Mouse (Mus musculus): ENCODE results near the gene Wdfy1. TPM values are rescaled to one million over a fixed set of nuclear protein-coding genes. Genes with fewer than 3 reads are reported as not detected.

Wdfy1 gene
- polyA plus RNA-seq, 1 experiment = 71.0 TPM

DNA sequence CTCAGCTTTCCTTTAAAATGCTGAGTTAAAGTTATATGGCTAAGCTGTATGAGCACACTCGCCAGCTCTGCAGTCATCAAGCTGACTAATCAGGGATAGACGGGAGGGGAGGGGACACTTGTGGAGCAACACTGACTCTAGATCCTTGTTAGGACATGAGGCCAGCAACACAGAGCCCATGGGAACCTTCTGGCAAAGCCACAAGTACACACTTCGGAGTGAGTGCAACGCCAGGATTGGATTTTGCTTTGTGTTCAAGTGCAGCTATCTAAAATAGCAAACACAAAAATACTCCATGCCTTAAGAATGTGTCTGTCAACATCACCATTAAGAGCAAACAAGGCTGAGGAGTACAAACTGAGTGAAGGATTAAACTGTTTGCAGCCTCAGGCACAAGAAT is 29.9 kb downstream of the Wdfy1 start:
- no peak for TF ChIP-seq POLR2A (IDR thresholded peaks at IDR 0.05; ENCODE audit: borderline replicate concordance, extremely low read depth, insufficient read depth, insufficient read length, poor library complexity, severe bottlenecking)
- TF ChIP-seq CTCF (IDR thresholded peaks at IDR 0.05; ENCODE audit: borderline replicate concordance, extremely low read depth, insufficient read depth, insufficient read length) = no peak
- DNase-seq (ENCODE audit: low read depth) = no peak

GRCm38 (mm10) chr1:79743385-79743784 is 32.6 kb downstream of the Wdfy1 start:
- TF ChIP-seq POLR2A (IDR thresholded peaks at IDR 0.05; ENCODE audit: borderline replicate concordance, extremely low read depth, insufficient read depth, insufficient read length, poor library complexity, severe bottlenecking) (no peak), CTCF (IDR thresholded peaks at IDR 0.05; ENCODE audit: borderline replicate concordance, extremely low read depth, insufficient read depth, insufficient read length) (no peak)
- no peak for DNase-seq (ENCODE audit: low read depth)

GRCm38 (mm10) chr1:79742949-79743348 is 33.0 kb downstream of the Wdfy1 start:
- no peak for DNase-seq (ENCODE audit: low read depth)
- TF ChIP-seq CTCF (IDR thresholded peaks at IDR 0.05; ENCODE audit: borderline replicate concordance, extremely low read depth, insufficient read depth, insufficient read length) = no peak
- TF ChIP-seq POLR2A (IDR thresholded peaks at IDR 0.05; ENCODE audit: borderline replicate concordance, extremely low read depth, insufficient read depth, insufficient read length, poor library complexity, severe bottlenecking) = no peak

- no peak for DNase-seq (ENCODE audit: low read depth)
- TF ChIP-seq POLR2A (IDR thresholded peaks at IDR 0.05; ENCODE audit: borderline replicate concordance, extremely low read depth, insufficient read depth, insufficient read length, poor library complexity, severe bottlenecking) = no peak
- TF ChIP-seq CTCF (IDR thresholded peaks at IDR 0.05; ENCODE audit: borderline replicate concordance, extremely low read depth, insufficient read depth, insufficient read length) = no peak
Measured at GRCm38 (mm10) chr1:79741002-79741401, 34.9 kb downstream of the Wdfy1 start.

GRCm38 (mm10) chr1:79739726-79740125 is 36.2 kb downstream of the Wdfy1 start:
- TF ChIP-seq CTCF (IDR thresholded peaks at IDR 0.05; ENCODE audit: borderline replicate concordance, extremely low read depth, insufficient read depth, insufficient read length) (no peak), POLR2A (IDR thresholded peaks at IDR 0.05; ENCODE audit: borderline replicate concordance, extremely low read depth, insufficient read depth, insufficient read length, poor library complexity, severe bottlenecking) (no peak)
- no peak for DNase-seq (ENCODE audit: low read depth)

GRCm38 (mm10) chr1:79736408-79736807 is 39.5 kb downstream of the Wdfy1 start:
- TF ChIP-seq CTCF (IDR thresholded peaks at IDR 0.05; ENCODE audit: borderline replicate concordance, extremely low read depth, insufficient read depth, insufficient read length) (no peak), POLR2A (IDR thresholded peaks at IDR 0.05; ENCODE audit: borderline replicate concordance, extremely low read depth, insufficient read depth, insufficient read length, poor library complexity, severe bottlenecking) (no peak)

DNA sequence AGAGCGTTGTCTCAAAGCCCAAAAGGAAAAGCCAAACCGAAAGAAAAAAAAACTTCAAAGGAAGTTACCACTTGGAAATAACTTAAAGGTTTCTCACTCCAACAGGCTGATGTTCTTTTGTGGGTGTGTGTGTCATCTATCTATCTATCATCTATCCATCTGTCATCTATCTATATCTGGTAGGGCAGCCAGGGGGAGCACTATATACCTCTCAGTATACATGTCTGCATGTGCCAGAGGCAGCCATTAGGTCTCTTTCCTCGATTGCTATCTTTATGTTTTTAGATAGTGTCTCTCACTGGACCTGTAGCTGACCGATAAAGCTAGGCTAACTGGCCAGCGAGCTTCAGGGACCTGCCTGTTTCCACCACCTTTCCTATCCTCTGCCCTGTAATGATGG is 41.1 kb downstream of the Wdfy1 start:
- DNase-seq (ENCODE audit: low read depth) = no peak
- TF ChIP-seq POLR2A (IDR thresholded peaks at IDR 0.05; ENCODE audit: borderline replicate concordance, extremely low read depth, insufficient read depth, insufficient read length, poor library complexity, severe bottlenecking) = no peak
- no peak for TF ChIP-seq CTCF (IDR thresholded peaks at IDR 0.05; ENCODE audit: borderline replicate concordance, extremely low read depth, insufficient read depth, insufficient read length)

More at GRCm38 (mm10) chr1:79736408-79736807, 39.5 kb downstream of the Wdfy1 start:
- no peak for DNase-seq (ENCODE audit: low read depth)

DNA sequence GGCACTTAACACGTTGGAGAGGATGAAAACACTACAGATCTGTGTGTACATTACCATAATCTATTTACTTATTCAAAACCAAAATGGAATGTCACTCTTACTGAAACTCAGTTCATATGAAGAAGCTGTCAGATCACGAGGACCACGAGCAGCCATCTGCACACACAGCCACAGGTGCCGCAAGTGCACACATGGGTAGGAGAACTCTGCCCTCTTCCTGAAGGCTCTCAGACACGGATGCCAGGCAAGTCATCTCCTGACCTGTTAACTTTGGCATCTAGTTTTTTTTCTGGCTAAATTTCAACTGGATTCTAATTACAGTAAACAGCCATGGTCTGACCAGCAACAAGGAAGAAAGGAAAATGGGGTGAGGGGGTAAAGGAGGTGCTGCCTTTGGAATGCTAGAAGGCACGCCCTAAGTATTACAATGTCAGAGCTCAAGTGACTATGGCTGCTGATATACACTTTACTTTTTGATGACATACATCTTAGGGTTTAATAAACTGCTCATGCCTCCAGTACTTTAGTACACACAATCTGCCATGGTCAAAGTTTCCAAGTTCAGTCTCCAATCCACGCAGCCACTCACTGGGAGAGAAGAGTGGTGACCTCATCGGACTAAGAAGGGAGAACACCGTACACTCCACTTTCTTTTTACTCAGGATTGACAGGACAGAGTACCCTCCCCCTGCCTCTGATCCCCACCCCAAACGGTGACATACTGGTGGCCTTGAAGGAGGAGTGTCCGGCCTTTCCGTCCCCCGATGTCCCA is 61.6 kb downstream of the Wdfy1 start:
- DNase-seq (ENCODE audit: low read depth) = no peak
- TF ChIP-seq CTCF (IDR thresholded peaks at IDR 0.05; ENCODE audit: borderline replicate concordance, extremely low read depth, insufficient read depth, insufficient read length) = no peak
- TF ChIP-seq POLR2A (IDR thresholded peaks at IDR 0.05; ENCODE audit: borderline replicate concordance, extremely low read depth, insufficient read depth, insufficient read length, poor library complexity, severe bottlenecking) = no peak

DNA sequence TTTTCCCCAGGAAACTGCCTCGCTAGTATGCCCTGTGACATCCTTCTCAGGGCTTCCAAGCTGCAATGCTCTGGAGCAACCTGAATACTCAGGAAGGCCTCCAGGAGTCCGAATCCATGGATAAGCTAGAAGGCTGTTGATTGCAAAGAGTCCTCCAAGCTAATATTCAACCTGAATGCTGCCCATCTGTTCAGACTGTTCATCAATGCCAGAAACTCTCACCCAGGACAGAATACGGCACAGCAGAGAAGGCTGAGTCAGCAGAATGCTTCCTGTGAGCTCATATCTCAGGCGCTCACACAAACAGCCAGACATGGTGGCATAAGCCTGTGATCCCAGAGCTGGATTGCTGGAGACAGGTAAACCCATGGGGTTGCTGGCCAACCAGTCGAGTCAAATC is 62.9 kb downstream of the Wdfy1 start:
- no peak for TF ChIP-seq POLR2A (IDR thresholded peaks at IDR 0.05; ENCODE audit: borderline replicate concordance, extremely low read depth, insufficient read depth, insufficient read length, poor library complexity, severe bottlenecking)
- no peak for DNase-seq (ENCODE audit: low read depth)

DNA sequence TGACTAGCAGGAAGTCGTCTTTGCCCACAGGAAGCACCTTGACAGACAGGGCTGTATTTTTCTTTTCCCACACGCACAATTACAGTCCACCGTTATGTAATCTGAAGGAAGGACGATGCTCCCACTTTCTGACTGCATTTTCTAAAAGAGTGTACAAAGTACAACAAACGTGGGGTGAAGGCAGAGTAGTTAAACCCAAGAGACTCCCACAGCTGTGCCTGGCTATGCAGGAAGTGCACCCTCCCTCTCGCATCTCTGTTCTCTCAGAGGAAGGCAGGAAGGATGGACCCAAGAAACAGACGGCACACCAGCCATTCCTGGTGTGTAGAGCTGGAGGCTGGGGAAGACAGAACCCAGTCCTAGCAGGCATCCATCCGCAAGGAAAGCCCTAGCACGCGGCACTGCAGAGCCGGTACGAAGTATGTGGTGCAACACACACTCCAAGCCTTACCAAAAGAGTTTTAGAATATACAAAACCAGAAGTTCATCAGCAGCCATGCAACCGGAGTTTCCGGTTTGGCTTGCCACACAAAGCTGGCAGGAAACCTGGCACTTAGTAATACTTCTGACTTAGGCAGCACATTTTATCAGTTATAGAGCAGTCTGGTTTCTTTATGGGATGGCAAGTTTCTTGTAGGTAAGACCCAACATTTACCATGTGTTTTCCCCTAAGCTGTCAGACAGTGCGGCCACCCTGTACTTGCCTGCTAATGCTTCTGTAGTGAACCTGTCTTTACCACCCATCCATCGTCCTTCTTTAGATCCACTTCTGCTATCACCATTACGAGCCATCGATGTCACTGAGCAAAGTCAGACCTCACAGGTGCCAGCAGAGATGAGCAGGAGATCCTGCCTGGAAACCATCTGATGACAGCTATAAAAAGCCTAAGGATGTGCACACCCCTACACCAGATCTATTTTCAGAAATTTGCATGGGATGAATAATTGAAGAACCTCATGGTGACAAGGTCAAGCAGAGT is 64.5 kb downstream of the Wdfy1 start:
- no peak for TF ChIP-seq POLR2A (IDR thresholded peaks at IDR 0.05; ENCODE audit: borderline replicate concordance, extremely low read depth, insufficient read depth, insufficient read length, poor library complexity, severe bottlenecking)
- TF ChIP-seq CTCF (IDR thresholded peaks at IDR 0.05; ENCODE audit: borderline replicate concordance, extremely low read depth, insufficient read depth, insufficient read length) = no peak
- DNase-seq (ENCODE audit: low read depth) = no peak

DNA sequence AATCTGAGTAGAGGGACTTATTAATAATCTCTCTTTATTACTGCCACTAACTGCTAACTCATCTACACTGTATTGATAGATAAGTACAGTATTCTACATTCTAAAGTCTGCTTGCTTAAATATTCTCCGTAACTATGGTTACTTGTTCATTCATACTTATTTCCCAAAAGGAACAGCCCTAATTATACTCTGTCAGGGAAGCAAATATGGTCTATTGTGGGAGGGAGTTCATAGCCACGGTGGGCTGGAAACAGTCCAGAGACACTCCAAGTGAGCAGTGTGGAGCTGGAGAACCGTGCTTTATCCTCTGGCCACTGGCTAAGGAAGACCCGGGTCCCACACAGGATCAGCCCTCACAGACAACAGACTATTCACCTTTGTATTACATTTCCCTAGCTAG is 65.3 kb downstream of the Wdfy1 start:
- no peak for TF ChIP-seq POLR2A (IDR thresholded peaks at IDR 0.05; ENCODE audit: borderline replicate concordance, extremely low read depth, insufficient read depth, insufficient read length, poor library complexity, severe bottlenecking)
- TF ChIP-seq CTCF (IDR thresholded peaks at IDR 0.05; ENCODE audit: borderline replicate concordance, extremely low read depth, insufficient read depth, insufficient read length) = no peak
- peak; percentile 65 for DNase-seq (ENCODE audit: low read depth)

All from brain, embryonic 14.5 days (tissue).